Mouse (Mus musculus) hematopoietic stem cell, adult 5-6 weeks (primary cell): ENCODE data around the gene Irf2bpl. TPM values are rescaled to one million over a fixed set of nuclear protein-coding genes. Genes with fewer than 3 reads are reported as not detected.

Experiments
- ATAC-seq, 2 experiments: fragments of 125-278 bp in 1 of 2; replicated peaks in 1 of 2; 2 replicates each; pipeline ENCODE4 v1.8.0; 2016 to 2017; ENCODE audit warnings: inconsistent platforms in 2 of 2, mild to moderate bottlenecking in 2 of 2, moderate number of reproducible peaks in 2 of 2, low read depth in 1 of 2, moderate TSS enrichment in 1 of 2; ENCODE audit not compliant: low FRiP score in 2 of 2, poor library complexity in 2 of 2, severe bottlenecking in 2 of 2, insufficient read depth in 1 of 2, low TSS enrichment in 1 of 2
- total RNA-seq: library from RNA; stranded (forward); fragments of 172-1452, 232-1000 nt; gene quantifications from 2 replicates; pipeline ENCODE4 v1.2.3, GENCODE M21; 2017

Gene Irf2bpl
- total RNA-seq, 1 experiment from 2014 or later, result 5.6 TPM

GRCm38 (mm10) chr12:86876981-86877380 lies 7.6 kb downstream of the Irf2bpl start:
- no peak for ATAC-seq

GRCm38 (mm10) chr12:86876116-86876515 lies 8.5 kb downstream of the Irf2bpl start:
- no peak for ATAC-seq

- no peak for ATAC-seq
These were observed 12.1 kb downstream of the Irf2bpl start for GRCm38 (mm10) chr12:86872335-86873040.

GRCm38 (mm10) chr12:86871666-86872334 lies 12.8 kb downstream of the Irf2bpl start:
- 0 out of 4 replicates have a peak, but pooled peaks of 1 of the 2 experiments have one; percentile 37 for ATAC-seq

GRCm38 (mm10) chr12:86870996-86871395 lies 13.6 kb downstream of the Irf2bpl start:
- no peak for ATAC-seq

- no peak for ATAC-seq
These were observed 14.8 kb downstream of the Irf2bpl start for GRCm38 (mm10) chr12:86869761-86870160.

GRCm38 (mm10) chr12:86867271-86868223 lies 17.1 kb downstream of the Irf2bpl start:
- ATAC-seq, result peak; percentile 46 to 64; a peak in 3 of 4 replicates

GRCm38 (mm10) chr12:86864316-86865020 lies 20.1 kb downstream of the Irf2bpl start:
- ATAC-seq, result no peak

GRCm38 (mm10) chr12:86859924-86860790 lies 24.4 kb downstream of the Irf2bpl start:
- no peak for ATAC-seq

GRCm38 (mm10) chr12:86858983-86859872 lies 25.4 kb downstream of the Irf2bpl start:
- ATAC-seq, result peak; percentile 12 to 44; a peak in 2 of 4 replicates

- ATAC-seq, result no peak
These were observed 26.1 kb downstream of the Irf2bpl start for GRCm38 (mm10) chr12:86858498-86858897.

GRCm38 (mm10) chr12:86857290-86857689 lies 27.3 kb downstream of the Irf2bpl start:
- ATAC-seq, result no peak

- no peak for ATAC-seq
These were observed 28.9 kb downstream of the Irf2bpl start for GRCm38 (mm10) chr12:86855670-86856069.

GRCm38 (mm10) chr12:86853516-86853915 lies 31.1 kb downstream of the Irf2bpl start:
- no peak for ATAC-seq

- ATAC-seq, result no peak
These were observed 33.3 kb downstream of the Irf2bpl start for GRCm38 (mm10) chr12:86851313-86851712.
